Mouse (Mus musculus) left cerebral cortex, postnatal 25 days (tissue): ENCODE results near the gene Sv2c. TPM values are rescaled to one million over a fixed set of nuclear protein-coding genes. Genes with fewer than 3 reads are reported as not detected.
"Not testable (repeated sequence)": the region's sequence is repeated elsewhere in the genome, so short reads cannot be mapped to it uniquely, and the experiment has no call there.

Source experiments
- DNase-seq, 2 experiments: peaks; one replicate each; pipeline ENCODE4 v3.0.0; 2022; ENCODE audit warnings: low spot score in 2 of 2, mixed read lengths in 1 of 2
- intact Hi-C: fragments of 180-260 bp; cut with DNase I; formaldehyde crosslinking; loops from one replicate; pipeline ENCODE4 v1.15.1; 2025
- total RNA-seq, 2 experiments: library from RNA; stranded (reverse); gene quantifications; 2 replicates each; pipeline ENCODE4 v1.2.3; 2021

Sv2c gene
- total RNA-seq: 10 to 100 TPM; 21.6 to 39.8 TPM

DNA sequence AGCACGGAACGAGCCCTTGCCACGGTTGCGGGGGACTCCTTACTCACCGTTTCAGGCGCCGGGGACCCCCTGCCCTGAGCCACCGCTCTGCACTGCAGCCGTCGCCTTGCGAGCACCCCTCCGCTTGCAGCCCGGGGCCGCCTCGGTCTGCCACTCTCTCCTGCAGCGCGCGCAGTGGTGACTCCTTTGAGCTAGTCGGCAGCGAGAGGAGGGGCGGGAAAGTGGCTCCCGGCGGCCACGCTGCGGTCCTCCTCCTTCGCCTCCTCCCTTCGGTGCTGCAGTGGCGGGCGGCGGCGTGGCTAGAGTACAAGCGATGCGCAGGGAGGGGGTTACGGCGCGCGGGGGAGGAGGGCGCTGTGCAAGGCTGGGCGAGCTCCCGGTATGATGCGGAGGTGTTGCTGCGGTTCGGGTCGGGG is at the start of gene Sv2c:
TSS of gene Sv2c (minus strand) at position 177 of the 416 bp plus-strand sequence.
- DNase-seq: peak; percentile 69 to 71
- intact Hi-C loops: loop anchor here (5.0 kb wide), 1 partner anchor 255 kb away; the partner anchor contains the start of gene Poc5

DNA sequence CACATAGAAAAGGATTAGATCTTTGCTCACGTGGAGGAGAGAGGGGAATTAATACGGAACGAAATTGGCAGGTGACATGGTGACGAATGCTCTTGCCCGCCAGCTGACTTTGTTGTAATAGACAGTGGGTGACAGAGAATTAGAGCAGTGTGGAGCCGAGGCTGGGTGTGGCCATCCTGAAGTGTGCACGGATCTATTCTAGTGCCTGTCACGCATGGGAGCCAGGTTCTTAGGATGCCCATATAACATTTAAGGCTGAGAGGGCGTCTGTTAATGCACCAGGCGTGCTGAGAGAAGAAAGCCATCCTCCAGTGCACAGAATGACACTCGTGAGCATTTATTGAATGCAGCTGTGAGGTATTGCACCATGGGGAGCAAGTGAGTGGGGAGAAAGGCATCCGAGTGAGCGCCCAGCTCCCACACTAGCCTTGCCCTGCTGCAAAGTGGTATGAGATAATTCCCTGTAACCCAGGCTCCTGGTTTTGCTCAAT is 48.3 kb upstream of the Sv2c start:
- no peak for DNase-seq
- intact Hi-C loops: no loop called here

DNA sequence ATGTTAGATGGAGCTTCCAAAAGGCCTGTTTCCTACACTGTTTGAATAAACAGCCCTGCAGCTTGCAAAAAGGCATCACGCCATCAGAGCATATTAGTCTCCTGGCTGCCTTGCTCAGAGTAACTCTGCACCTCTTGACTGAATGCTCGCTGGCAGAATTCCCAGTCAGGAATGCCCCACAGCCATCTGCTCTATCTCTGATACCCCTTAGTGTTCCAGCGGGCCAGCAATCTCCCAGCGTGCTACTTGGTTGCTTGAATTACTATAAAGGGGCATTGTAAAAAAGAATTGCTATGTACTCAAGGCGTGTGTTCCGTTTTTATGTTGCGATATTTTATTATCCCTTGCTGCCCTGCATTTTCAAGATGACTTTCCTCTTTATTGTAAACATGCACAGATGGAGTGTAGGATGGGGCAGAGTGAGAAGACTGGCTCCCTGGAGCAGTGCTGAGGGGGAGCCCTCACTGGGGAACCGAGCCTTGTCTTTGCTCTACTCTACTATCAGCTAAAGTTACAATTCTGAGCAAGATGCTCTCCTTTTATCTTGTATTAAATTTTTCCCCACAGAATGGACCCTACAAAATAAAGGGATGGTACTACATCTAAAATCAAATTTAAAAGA is 43.3 kb upstream of the Sv2c start:
- intact Hi-C loops: no loop called here
- DNase-seq: peak; percentile 61 to 62

DNA sequence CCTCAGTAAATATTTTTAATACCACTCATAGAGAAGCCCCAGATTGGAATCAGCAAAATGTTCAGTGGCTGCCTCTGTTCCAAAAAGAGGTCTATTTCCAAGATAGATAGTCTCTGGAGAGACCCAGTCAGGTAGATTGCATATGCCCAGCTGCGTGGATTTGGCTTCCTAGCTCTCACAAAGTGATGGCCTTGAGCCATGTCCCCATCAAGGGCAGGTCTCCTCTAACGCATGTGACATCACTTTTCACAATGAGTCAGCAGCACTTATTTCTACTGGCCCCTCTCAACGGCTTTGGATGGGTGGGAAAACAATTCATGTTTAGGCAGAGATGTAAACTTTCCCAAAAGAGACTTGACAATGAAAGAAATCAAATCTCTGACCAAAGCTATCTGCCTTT is 41.3 kb upstream of the Sv2c start:
- intact Hi-C loops: no loop called here
- no peak for DNase-seq

DNA sequence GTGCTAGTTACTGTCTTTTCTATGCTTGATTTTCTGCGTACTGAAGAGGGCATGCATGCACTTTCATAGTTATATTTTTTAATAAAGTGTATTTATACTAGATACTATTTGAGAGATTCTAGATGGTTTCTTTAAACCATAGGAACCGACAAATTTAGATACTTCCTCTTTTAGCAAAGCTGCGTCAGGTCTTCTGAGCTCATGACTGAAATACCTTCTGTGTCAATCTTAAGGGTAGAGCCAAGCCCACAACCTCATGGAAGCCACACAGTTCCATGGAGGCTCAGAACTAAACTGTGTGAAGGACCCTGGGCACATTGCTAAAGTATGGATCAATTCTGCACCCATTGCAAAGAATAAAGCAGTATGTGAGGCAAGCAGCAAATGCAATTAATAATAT is 39.9 kb upstream of the Sv2c start:
- DNase-seq: no peak
- intact Hi-C loops: no loop called here

DNA sequence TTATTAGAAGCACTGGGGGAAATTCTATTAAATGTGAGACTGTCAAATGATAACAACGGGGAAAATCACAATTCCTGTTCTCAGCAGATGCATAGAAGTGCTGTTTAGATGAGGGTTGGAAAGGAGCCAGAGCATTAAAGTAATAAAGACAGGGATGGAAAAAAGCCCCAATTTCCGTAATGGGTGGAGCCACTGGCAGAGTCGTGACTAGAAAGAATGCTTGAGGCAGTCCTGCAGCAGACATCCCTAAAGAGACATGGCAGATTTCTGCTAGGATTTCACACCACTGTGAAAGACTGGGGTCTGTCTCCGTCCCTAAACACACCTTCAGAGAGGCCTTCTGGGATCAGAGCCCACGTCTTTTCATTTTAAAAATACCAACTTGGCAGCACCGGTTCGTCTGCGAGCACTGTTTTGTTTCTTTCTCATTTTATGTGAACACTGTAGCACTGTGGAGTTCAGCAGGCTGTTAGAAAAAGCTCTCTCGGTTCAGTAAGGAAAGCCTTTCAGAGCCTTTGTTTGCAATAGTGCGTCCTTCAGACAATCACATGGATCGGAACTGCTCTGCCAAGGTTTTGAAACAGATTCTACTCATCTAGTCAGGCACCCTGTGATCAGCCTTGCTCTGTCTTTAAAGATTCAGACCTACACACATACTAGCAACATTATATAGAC is 36.8 kb upstream of the Sv2c start:
- peak in 1 of 2 experiments; percentile 9 for DNase-seq
- intact Hi-C loops: no loop called here

DNA sequence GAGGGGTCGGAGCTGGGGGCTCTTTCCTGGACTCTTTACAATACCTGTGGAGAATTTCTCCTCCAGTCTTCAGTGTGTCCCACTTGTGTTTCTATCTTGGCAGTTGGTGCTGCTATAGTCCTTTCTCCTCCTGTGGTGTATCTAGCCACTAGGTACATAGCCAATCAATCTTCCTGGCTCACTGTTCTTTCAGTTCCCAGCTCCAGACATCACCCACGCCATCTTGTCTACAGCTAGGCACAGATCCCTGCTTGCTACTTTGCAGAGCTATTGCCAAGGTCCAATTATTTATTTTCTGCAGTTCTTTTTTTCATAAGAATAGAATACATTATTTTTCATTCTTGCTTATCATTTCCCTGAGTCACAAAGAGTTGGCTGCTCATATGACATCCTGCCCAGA is 34.2 kb upstream of the Sv2c start:
- DNase-seq: peak in 1 of 2 experiments; percentile 16
- intact Hi-C loops: no loop called here

DNA sequence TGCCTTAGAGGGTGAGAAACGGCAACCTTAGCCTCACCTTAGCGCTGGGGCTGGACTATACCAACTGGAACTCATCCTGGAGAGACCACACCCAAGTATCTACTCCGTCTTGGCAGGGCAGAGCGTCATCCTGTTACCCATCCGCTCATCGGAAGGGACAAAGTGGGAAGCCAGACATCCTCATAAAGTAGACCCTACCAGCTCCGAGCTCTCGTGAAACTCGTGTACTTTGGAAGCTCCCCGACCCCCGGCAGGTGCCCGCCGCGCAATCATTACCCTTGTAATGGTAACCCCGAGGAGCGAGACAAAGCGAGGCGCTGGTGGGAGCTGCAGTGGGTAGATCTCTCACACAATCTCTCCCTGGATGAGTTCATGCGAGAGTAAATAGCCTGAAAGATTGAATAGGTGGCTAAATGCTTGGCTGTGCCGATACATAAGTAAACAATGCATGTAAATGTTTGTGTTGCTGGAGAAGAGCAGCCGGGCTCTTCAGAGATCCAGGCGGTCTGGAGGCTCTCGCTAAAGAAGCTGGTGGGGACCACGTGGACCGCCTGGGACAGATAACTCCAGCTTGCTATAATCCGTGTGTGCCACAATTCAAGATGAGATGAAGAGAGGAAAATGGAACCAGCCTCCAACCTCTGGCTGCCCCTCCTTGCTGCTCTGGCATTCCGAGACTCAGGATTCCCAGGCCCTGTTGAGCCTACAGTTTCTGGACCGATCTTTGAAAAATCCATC is 1.2 kb upstream of the Sv2c start:
- intact Hi-C loops: loop anchor here (5.0 kb wide), 1 partner anchor 254 kb away; the partner anchor contains the start of gene Poc5
- DNase-seq: peak in 1 of 2 experiments; percentile 13

DNA sequence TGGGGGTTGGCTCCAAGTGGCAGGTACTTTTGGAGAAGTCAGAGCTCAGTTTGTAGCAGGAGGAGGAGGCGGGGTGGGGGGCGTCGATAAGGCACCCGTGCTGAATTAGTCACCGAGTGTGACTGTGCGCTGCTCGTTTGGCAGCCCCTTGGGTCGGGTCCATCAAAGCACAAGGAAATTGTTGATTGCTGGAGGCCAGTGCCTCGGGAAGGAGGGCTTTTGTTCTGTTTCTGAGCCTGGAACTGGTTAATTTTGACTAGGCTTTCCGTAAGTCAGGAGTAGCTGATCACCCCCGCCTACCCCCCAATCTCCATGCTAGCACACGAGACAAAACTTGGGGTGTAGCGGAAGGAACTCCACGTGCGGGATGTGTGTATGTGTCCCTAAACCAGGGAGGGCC is 456 bp upstream of the Sv2c start:
- DNase-seq: peak in 1 of 2 experiments; percentile 16
- intact Hi-C loops: loop anchor here (5.0 kb wide), 1 partner anchor 254 kb away; the partner anchor contains the start of gene Poc5

DNA sequence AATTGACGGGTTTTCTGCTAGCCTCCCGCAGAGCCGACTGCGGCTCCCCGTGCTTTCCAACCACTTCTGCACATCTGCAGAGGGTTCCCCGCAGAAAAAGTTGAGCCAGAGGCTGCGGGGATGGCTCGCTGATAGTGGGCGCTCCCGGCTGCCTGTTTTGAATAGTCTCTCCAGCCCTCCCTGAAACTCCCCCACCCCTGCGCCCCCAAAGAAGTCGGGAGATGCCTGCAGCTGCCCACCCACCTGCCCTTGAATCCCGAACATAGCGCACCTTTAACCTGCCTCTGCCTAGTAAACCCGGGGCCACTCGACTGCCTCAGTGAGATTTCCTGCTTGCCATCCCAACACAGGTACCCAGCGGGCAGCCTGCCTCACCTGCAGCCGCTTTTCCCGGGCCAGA is 466 bp downstream of the Sv2c start:
- intact Hi-C loops: loop anchor here (5.0 kb wide), 1 partner anchor 255 kb away; the partner anchor contains the start of gene Poc5
- peak in 1 of 2 experiments; percentile 35 for DNase-seq

DNA sequence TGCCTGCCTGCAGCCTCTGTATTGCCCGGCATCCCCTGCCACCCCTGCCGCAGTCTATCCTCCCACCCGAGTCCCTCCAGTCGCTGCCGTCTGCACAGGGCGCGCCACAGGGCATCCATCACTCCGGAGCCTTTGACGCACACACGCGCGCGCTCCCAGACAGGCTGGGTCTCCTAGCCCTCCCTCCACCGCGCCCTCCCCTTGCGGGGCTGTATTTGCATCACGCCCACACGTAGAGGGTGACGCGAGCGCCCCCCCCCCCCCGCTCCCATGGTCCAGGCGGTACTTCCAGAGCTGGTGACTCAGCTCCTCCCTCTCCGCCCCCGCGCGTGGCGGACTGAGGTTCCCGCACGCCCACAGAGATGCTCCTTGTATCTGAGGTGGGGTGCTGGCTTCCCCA is 1.3 kb downstream of the Sv2c start:
- peak; percentile 60 to 62 for DNase-seq
- intact Hi-C loops: loop anchor here (5.0 kb wide), 1 partner anchor 256 kb away; the partner anchor contains the start of gene Poc5

DNA sequence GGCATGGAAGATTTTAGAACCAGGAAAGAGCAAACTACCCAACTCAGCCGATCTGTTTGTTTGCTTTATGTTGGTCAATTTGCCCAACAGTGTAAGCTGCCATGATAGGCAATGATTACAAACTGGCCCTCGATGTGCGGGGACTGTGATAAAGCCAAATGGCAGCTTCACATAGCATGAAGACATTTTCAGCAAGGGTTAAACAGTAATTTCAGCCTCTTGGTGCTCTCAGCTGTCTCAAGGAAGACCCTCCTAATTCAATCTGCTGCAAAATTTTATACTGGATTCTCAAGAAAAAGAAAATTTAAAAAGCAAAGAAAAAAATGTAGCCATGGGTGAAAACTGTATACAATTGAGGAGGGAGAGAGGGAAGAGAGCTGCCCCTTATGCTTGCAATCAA is 3.3 kb downstream of the Sv2c start:
- DNase-seq: no peak
- intact Hi-C loops: no loop called here

DNA sequence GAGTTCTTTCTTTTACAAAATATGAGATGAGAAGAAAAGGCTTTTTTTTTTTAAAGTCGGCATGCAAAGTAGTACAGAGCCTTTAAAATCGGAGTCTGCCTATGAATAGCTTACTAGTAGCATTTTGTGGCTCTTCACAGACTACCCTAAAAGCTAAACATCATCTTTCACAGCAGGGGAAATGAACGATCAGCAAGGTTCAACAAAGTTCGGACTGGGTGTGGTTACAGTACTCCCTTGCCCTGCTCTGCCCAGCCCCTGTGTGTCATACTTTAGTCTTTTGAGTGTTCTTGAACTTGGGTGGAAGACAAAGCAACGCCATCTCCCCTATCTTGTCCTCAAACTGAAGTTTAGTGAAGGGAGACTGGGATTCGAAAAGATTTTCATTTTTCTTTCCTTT is 5.7 kb downstream of the Sv2c start:
- no peak for DNase-seq
- intact Hi-C loops: no loop called here

DNA sequence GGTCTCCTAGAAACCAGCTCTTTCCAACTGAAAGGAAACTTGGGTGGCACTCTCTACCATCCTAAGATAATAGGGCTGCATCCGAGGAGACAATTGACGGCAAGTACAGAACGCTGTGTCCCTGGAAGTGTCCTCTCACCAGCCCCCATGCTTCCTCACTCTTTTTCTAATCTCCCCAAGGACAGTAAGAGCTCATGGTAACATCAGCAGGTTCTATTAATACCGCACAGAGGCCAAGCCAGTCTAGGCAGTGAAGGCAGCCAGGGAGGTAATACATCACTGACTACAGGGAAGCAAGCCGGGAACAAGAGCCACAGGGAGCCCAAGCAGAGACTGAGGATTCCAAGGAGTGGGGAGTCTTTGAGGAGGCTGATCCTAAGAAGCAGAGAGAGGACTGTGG is 7.4 kb downstream of the Sv2c start:
- intact Hi-C loops: no loop called here
- DNase-seq: no peak

DNA sequence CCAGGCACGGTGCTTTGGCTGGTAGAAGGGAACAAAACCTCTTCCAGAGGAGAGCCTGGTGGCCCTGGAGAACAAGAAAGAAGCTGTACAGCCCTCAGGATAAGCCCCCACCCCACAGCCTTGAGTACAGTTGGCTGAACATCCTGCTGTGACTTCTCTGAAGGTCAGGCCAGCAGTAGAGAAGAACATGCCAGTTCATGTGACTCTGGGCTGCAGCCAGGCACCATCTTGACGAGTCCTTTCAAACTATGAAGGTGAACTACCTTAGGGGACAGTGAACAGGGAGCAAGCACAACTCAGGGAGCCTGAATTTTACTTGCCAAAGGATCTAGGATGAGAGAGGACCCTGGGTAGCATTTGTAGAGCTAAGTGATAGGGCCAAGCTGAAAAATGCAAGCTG is 19.7 kb downstream of the Sv2c start:
- intact Hi-C loops: no loop called here

DNA sequence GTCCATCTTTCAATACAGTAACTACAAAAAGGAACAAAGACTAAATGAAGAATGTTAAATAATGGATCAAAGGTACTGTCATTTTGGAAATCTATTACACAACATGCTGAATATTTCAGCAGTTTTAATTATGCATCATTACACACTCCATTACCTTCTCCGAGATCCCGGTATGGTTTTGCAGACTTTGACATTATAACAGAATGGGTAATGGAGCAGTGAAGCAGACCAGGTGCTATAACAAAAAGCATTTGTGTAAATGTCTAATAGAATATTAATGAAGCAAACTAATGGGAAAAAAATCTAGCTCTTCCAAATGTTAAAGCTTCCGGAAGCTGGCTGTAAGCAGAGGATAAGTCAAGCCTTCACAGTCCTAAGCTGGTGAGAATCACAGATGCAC is 21.6 kb downstream of the Sv2c start:
- no peak for DNase-seq
- intact Hi-C loops: no loop called here

More for the DNA sequence above, 19.7 kb downstream of the Sv2c start:
- no peak for DNase-seq

DNA sequence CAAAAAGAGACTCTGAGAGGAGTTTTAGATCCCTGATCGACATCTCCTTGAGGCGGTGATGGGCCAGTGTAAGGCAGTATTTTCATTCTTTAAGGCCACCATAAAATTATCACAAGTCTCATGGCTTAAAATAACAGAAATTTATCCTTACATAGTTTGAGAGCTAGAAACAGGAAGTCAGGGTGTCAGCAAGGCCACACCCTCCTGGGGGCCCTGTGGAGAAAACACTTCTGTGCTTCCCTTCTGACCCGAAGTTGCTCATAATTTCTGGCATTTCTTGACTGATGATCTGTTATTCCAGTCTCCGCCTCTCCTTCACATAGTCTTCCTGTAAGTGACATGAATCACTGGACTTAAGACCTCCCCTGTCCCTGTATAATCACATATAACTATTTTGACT is 26.0 kb downstream of the Sv2c start:
- intact Hi-C loops: no loop called here
- no peak for DNase-seq

DNA sequence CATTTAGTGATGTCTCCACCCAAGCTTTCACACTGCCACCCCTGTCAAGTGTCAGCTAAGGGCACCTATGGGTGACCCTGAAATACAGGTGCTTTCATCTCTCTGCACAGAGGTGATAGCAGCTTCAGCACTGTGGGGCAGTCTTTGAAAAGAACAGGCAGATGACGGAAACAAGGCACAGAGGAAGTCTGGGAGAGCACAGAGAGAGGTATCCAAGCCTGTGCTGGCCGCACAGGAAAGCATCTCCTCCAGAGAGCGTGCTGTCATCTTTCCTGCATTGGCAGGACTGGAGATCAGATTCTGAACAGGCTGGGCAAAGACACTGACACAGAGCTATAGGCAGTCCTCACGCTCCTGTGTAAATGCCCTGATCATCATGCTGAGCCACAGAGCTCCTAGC is 41.4 kb downstream of the Sv2c start:
- intact Hi-C loops: no loop called here
- no peak for DNase-seq

DNA sequence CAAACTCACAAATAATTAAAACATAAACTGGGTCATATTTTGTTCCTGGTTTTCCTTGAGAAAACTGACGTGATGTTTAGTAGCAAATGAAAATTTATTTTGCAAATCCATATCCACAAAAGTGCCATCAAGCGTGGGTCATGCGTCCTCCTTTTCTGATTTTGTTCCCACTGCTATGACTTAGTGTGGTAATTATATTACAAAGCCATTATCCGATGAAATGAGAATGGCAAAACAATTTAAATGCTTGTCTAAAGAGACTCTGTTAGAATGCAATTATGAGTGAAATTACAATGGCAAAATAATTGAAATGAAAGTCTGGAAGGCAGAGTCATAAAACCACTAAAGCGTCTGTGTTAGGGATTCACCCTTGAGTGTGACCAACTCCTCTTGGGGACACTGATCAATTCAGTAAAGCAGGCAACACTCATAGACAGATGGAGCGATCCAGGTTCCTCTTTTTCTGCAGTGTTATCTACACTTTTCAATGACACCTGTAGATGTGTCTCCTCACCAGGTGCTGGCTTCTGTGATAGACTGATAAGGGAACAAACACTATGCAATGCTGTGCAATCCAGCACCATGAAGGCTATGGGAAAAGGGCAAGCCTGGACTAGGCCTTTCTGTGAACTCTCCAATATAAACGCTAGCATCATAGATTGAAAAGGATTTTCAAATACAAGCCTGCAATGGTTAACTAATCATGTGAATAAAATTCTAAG is 46.6 kb downstream of the Sv2c start:
- no peak for DNase-seq
- intact Hi-C loops: no loop called here

DNA sequence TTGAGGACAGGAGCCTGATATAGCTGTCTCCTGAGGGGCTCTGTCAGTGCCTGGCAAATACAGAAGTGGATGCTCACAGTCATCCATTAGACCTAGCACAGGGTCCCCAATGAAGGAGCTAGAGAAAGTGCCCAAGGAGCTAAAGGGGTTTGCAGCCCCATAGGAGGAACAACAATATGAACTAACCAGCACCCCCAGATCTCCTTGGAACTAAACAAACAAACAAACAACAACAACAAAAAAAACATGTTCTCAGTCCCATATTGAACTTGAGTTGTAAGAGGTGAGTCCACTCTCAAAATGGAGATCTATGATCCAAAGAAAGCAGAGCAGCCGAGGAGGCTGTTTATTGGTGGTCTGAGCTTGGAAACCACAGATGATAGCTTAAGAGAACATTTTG is 50.6 kb downstream of the Sv2c start, which contains the start of gene Gm17190:
TSS of gene Gm17190 (plus strand) at position 301 of the 400 bp plus-strand sequence.
- DNase-seq, intact Hi-C loops: not testable (repeated sequence)
